Mouse (Mus musculus) erythroid progenitor cell, adult 5-6 weeks (primary cell): Measurements from ENCODE around the gene Adamtsl2. TPM values are rescaled to one million over a fixed set of nuclear protein-coding genes. Genes with fewer than 3 reads are reported as not detected.

ENCODE experiments used
- ATAC-seq: replicated peaks from 2 replicates; pipeline ENCODE4 v1.8.0; 2016; ENCODE audit warnings: moderate number of reproducible peaks, mild to moderate bottlenecking, moderate TSS enrichment, inconsistent platforms; ENCODE audit not compliant: poor library complexity, low FRiP score, severe bottlenecking
- total RNA-seq, 2 experiments: library from RNA; stranded (forward) in 1 of 2; stranded (reverse) in 1 of 2; fragments of 150-400 nt in 1 of 2; fragments of 186-747, 209-891 nt in 1 of 2; gene quantifications; 2 replicates each; pipeline versions ENCODE4 v1.2.3 to v1.2.4; 2015 to 2017; ENCODE audit warnings: low replicate concordance in 2 of 2

The Adamtsl2 gene
- total RNA-seq, 2 experiments from 2014 or later: not detected

- ATAC-seq: no peak
Observed at GRCm38 (mm10) chr2:27154466-27155185, 75.4 kb downstream of the Adamtsl2 start.

GRCm38 (mm10) chr2:27156596-27156995 is 77.4 kb downstream of the Adamtsl2 start:
- ATAC-seq: no peak

Other genes with a start within 250 kb of the Adamtsl2 start
- gene Abo, start 214.4 kb upstream of the Adamtsl2 start, total RNA-seq (2015; ENCODE audit: low replicate concordance): not detected in 2 replicates
- gene Abo, start 214.4 kb upstream of the Adamtsl2 start, total RNA-seq (2017; ENCODE audit: low replicate concordance): not detected in 2 replicates
- 1.4 and 2.1 TPM in 2 replicates for gene Surf6, start 176.5 kb upstream of the Adamtsl2 start, total RNA-seq (2015; ENCODE audit: low replicate concordance)
- 3.5 and 6.3 TPM in 2 replicates for gene Surf6, start 176.5 kb upstream of the Adamtsl2 start, total RNA-seq (2017; ENCODE audit: low replicate concordance)
- 0.84 and 5.4 TPM in 2 replicates for gene Med22, start 168.7 kb upstream of the Adamtsl2 start, total RNA-seq (2015; ENCODE audit: low replicate concordance)
- 2.6 and 9.0 TPM in 2 replicates for gene Med22, start 168.7 kb upstream of the Adamtsl2 start, total RNA-seq (2017; ENCODE audit: low replicate concordance)
- gene Rpl7a, start 168.6 kb upstream of the Adamtsl2 start, total RNA-seq (2015; ENCODE audit: low replicate concordance): 717 and 721 TPM in 2 replicates
- gene Rpl7a, start 168.6 kb upstream of the Adamtsl2 start, total RNA-seq (2017; ENCODE audit: low replicate concordance): 417 and 478 TPM in 2 replicates
- gene Surf2, start 163.0 kb upstream of the Adamtsl2 start, total RNA-seq (2015; ENCODE audit: low replicate concordance): 6.5 and 7.1 TPM in 2 replicates
- 5.3 and 11.8 TPM in 2 replicates for gene Surf2, start 163.0 kb upstream of the Adamtsl2 start, total RNA-seq (2017; ENCODE audit: low replicate concordance)
- gene Surf1, start 162.8 kb upstream of the Adamtsl2 start, total RNA-seq (2015; ENCODE audit: low replicate concordance): 41.1 and 42.3 TPM in 2 replicates
- gene Surf1, start 162.8 kb upstream of the Adamtsl2 start, total RNA-seq (2017; ENCODE audit: low replicate concordance): 13.5 and 16.5 TPM in 2 replicates
- 16.6 and 38.6 TPM in 2 replicates for gene Surf4, start 145.5 kb upstream of the Adamtsl2 start, total RNA-seq (2015; ENCODE audit: low replicate concordance)
- gene Surf4, start 145.5 kb upstream of the Adamtsl2 start, total RNA-seq (2017; ENCODE audit: low replicate concordance): 14.9 and 17.2 TPM in 2 replicates
- gene Stkld1, start 145.3 kb upstream of the Adamtsl2 start, total RNA-seq (2015; ENCODE audit: low replicate concordance): not detected in 2 replicates
- not detected in 2 replicates for gene Stkld1, start 145.3 kb upstream of the Adamtsl2 start, total RNA-seq (2017; ENCODE audit: low replicate concordance)
- gene Rexo4, start 115.0 kb upstream of the Adamtsl2 start, total RNA-seq (2015; ENCODE audit: low replicate concordance): 21.8 and 27.4 TPM in 2 replicates
- 28.0 and 58.3 TPM in 2 replicates for gene Rexo4, start 115.0 kb upstream of the Adamtsl2 start, total RNA-seq (2017; ENCODE audit: low replicate concordance)
- not detected in 2 replicates for gene Adamts13, start 106.0 kb upstream of the Adamtsl2 start, total RNA-seq (2015; ENCODE audit: low replicate concordance)
- not detected in 2 replicates for gene Adamts13, start 106.0 kb upstream of the Adamtsl2 start, total RNA-seq (2017; ENCODE audit: low replicate concordance)
- gene Cacfd1, start 69.5 kb upstream of the Adamtsl2 start, total RNA-seq (2015; ENCODE audit: low replicate concordance): 4.0 and 6.7 TPM in 2 replicates
- gene Cacfd1, start 69.5 kb upstream of the Adamtsl2 start, total RNA-seq (2017; ENCODE audit: low replicate concordance): 1.1 and 2.1 TPM in 2 replicates
- 1.4 TPM in 1 of 2 replicates, not detected in the other for gene Slc2a6, start 51.4 kb upstream of the Adamtsl2 start, total RNA-seq (2015; ENCODE audit: low replicate concordance)
- gene Slc2a6, start 51.4 kb upstream of the Adamtsl2 start, total RNA-seq (2017; ENCODE audit: low replicate concordance): 0.68 and 2.2 TPM in 2 replicates
- not detected in 2 replicates for gene Mymk, start 7.2 kb upstream of the Adamtsl2 start, total RNA-seq (2015; ENCODE audit: low replicate concordance)
- gene Mymk, start 7.2 kb upstream of the Adamtsl2 start, total RNA-seq (2017; ENCODE audit: low replicate concordance): not detected in 2 replicates
- gene Fam163b, start 63.1 kb downstream of the Adamtsl2 start, total RNA-seq (2015; ENCODE audit: low replicate concordance): not detected in 2 replicates
- gene Fam163b, start 63.1 kb downstream of the Adamtsl2 start, total RNA-seq (2017; ENCODE audit: low replicate concordance): not detected in 2 replicates
- not detected in 2 replicates for gene Dbh, start 85.9 kb downstream of the Adamtsl2 start, total RNA-seq (2015; ENCODE audit: low replicate concordance)
- not detected in 2 replicates for gene Dbh, start 85.9 kb downstream of the Adamtsl2 start, total RNA-seq (2017; ENCODE audit: low replicate concordance)
- not detected in 2 replicates for gene Sardh, start 169.0 kb downstream of the Adamtsl2 start, total RNA-seq (2015; ENCODE audit: low replicate concordance)
- not detected in 2 replicates for gene Sardh, start 169.0 kb downstream of the Adamtsl2 start, total RNA-seq (2017; ENCODE audit: low replicate concordance)